Mouse (Mus musculus) lung, postnatal 36 days (tissue): Measurements from ENCODE around the gene Uap1l1.

ENCODE experiments used
- DNase-seq: peaks from one replicate; pipeline ENCODE4 v3.0.0; 2022; ENCODE audit warnings: mixed read lengths

The Uap1l1 gene

DNA sequence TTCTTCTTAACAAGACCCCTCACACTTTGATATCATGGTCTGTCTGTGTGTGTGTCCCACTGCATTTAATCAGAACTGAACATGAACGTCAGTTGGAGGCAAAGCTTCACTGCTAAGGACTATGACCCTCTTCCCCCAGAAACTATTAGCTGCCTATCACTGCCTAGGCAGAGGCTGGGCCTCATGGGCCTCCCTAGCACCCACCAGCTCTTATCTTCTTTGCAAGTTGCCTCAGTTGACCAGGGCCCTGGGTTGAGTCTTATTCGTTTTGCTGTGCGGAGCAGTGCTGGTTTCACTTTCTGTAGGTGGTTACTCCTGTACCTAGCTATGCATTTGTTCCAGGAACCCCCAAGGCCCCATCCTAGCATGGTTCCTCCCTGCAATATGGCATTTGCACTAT lies 4.5 kb upstream of the Uap1l1 start:
- DNase-seq, result no peak

- DNase-seq, result no peak
Observed at GRCm38 (mm10) chr2:25364761-25365090, 756 bp downstream of the Uap1l1 start.

DNA sequence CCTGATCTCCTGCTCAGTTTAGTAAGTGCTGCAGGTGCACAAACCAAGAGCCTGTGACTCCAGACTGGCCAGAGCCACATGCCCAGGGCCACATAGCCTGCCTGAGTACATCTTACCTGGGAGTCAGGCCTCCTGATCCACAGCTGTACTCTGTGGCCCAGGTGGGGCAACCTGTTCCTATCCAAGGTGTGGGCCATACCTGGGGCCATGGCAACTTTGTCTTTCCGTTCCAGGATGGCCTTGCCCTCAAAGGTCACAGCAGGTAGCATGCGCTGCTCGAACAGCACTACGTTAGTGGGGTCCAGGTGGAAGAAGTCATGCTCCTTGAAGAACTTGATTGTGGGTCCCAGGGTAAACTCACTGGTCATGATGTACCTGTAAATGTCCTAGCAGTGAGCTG lies 1.2 kb downstream of the Uap1l1 start:
- DNase-seq, result no peak

DNA sequence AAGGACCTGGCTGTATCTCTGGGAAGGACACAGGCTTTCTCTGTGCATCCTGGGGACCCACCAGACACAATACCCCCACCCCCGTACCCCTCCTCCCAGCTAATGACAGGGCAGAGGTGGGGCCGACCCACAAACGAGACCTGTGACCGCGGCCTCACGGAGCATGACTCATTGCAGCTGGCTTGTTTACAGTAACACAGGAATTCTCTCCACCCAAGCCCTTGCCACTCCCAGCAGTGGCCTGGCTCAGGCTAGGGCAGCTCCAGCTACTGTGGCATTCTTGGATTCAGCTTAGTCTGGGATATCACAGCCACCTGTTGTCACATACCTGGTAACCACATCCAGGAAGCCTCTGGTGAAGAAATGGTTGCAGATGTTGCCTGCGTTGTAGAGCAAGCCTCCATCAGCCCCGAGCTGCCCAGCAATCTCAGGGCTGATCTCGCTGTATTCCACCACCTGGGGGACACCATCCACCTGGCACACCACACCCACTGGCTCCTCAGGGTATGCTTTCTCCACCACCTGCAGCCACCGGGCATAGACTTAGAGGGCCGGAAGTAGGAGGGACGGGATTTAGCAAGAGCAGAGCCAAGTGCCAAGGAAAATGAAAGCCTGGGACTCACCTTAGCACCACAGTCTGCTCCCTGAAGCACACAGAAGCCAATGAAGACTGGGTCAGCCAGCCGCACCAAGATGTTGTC lies 1.9 kb downstream of the Uap1l1 start:
- DNase-seq, result peak; percentile 67

DNA sequence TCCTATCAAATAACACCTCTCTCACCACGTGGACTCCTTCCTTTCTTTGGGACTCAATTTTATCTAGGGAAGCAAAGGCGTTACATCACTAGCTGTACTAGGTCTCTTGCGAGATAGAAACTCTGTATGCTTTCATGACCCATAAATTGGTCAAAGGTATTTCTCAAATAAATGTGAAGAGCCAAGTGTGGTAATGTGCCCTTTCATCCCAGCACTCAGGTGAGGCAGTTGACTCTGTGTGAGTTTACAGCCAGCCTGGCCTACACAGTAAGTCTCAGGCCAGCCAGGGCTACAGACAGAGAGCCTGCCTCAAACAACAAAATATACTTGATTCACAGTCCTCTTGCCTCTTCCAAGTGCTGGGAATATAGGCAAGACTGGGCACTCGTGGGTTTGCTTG lies 5.6 kb downstream of the Uap1l1 start:
- DNase-seq, result no peak

- peak; percentile 88 for DNase-seq
Observed at GRCm38 (mm10) chr2:25356208-25357079, 9.0 kb downstream of the Uap1l1 start, which contains the start of gene Dpp7. Gene Dpp7 (minus strand): TSS chr2:25356359.

GRCm38 (mm10) chr2:25355419-25356066 lies 9.9 kb downstream of the Uap1l1 start:
- no peak for DNase-seq

DNA sequence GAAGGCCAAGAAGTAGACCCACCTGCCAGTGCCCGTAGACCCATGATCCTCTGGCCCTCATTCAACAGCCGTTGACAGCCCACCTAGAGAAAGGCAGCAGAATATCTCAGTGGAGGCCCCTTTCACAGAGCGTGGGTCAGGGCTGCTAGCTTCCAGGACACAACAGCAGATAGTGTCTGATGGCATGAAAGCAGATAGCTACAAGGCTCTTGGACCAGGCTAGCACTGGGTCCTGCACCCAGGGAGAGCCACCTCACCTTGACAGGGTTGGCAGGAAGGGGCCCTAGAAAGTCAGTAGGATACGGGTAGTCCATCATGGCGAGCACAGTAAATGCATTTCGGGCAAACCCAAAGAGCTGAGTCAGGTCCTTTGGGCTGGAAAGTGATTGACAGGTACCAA lies 11.3 kb downstream of the Uap1l1 start:
- no peak for DNase-seq

- DNase-seq, result no peak
Observed at GRCm38 (mm10) chr2:25350701-25351100, 14.8 kb downstream of the Uap1l1 start.

GRCm38 (mm10) chr2:25349499-25349898 lies 16.0 kb downstream of the Uap1l1 start:
- no peak for DNase-seq

- peak; percentile 41 for DNase-seq
Observed at GRCm38 (mm10) chr2:25348162-25348561, 17.3 kb downstream of the Uap1l1 start.

DNA sequence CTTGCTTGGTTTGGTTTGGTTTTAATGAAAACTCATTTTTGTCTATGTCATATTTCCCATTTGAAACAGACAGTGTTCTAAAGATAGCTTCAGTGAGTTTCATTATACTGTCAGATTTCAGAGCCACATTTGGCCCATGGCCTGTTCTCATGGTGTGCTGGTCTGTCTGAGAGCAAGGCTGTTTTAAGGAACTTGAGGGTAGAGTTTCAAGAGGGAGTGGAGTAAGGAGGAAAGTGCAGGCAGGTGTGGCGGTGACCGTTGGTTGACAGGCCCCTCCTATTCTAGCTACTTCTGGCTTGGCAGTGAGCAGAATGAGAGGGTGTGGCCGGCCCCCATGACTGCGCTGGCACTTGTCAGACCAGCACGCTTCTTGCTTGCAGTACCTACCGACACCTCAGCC lies 27.2 kb downstream of the Uap1l1 start:
- peak; percentile 35 for DNase-seq

GRCm38 (mm10) chr2:25333569-25333968 lies 31.9 kb downstream of the Uap1l1 start:
- DNase-seq, result no peak

DNA sequence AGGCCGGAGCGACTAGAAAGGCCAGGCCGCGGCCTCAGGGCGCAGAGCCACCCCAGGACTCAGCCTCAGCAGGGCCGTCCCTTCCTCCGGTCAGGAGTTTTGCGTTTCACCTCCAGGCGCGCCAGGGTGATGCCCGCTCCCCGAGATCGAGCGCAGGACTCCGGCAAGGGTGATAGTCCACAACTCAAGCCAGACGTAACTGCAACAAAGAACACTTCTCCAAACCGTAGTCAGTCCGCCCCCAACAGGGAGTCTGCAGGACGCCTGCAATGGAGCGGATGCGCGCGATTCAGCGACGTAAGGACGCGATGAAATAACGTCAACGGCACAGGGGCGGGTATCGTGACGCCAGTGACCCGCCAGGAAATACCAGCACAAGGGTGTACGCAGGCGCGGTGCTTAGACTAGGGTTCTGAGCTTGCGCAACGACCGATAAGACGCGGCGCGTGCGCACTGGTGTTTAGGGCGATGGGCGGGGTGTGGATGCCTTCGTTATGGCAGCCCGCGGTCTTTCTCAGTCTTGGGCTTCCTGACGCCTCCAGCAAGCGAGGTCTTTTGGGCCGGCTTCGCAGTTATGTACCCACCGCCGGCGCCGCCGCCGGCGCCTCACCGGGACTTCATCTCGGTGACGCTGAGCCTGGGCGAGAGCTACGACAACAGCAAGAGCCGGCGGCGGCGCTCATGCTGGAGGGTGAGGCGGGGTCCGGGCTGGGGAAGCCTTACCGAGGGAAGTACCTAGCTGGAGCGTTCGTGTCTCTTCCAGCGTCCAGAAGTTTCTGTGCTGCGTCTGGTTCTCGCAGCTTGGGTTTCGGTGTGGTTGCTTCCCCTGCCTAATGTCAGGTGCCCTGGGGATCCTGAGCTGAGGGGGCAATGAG lies 33.0 kb downstream of the Uap1l1 start, which contains the start of gene Man1b1:
Gene Man1b1 (plus strand): TSS at position 53 of the 875 bp plus-strand sequence.
- DNase-seq, result peak; percentile 100

GRCm38 (mm10) chr2:25331470-25331869 lies 34.0 kb downstream of the Uap1l1 start:
- DNase-seq, result no peak

GRCm38 (mm10) chr2:25328440-25328839 lies 37.0 kb downstream of the Uap1l1 start:
- peak; percentile 59 for DNase-seq

GRCm38 (mm10) chr2:25326036-25326435 lies 39.4 kb downstream of the Uap1l1 start:
- no peak for DNase-seq

GRCm38 (mm10) chr2:25320084-25320483 lies 45.4 kb downstream of the Uap1l1 start:
- no peak for DNase-seq

DNA sequence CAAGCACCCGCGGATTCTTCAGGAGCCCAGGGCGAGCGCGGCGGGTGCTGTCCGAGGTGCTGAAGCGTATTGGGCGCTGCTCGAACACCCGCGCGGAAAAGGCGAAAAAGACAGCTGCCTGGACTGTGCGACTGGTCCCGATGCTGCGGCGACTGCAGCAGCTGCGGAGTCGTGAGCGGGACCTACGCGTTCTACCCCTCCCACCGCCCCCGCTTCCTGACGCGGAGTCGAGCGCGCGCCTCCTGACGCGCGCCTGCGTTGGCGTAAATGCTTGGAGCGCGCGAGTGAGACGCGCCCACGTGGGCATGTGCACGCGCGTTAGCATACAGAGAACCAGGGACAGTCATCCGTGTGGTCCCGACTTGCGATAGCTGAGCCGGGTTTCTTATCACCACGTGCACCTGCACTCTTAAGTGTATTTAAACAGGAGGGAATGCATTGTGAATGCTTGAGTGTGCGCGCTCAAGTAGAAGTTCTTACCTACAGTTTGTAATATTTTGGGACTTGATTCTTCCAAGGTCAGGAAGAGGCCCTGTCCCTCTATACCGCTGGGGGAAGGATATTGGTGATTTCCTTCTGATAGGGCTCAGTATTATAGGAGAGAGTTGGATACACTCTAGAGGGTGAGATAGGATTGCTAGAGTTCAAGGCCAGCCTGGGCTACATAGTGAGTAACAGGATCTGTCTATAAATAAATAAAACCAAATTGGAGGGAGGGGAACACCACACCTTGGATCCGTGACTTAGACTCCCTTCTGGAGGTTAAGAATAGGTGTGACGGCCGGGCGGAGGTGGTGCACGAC lies 46.3 kb downstream of the Uap1l1 start, which contains the start of gene Grin1:
Gene Grin1 (minus strand): TSS at position 217 of the 803 bp plus-strand sequence.
- DNase-seq, result peak; percentile 55

DNA sequence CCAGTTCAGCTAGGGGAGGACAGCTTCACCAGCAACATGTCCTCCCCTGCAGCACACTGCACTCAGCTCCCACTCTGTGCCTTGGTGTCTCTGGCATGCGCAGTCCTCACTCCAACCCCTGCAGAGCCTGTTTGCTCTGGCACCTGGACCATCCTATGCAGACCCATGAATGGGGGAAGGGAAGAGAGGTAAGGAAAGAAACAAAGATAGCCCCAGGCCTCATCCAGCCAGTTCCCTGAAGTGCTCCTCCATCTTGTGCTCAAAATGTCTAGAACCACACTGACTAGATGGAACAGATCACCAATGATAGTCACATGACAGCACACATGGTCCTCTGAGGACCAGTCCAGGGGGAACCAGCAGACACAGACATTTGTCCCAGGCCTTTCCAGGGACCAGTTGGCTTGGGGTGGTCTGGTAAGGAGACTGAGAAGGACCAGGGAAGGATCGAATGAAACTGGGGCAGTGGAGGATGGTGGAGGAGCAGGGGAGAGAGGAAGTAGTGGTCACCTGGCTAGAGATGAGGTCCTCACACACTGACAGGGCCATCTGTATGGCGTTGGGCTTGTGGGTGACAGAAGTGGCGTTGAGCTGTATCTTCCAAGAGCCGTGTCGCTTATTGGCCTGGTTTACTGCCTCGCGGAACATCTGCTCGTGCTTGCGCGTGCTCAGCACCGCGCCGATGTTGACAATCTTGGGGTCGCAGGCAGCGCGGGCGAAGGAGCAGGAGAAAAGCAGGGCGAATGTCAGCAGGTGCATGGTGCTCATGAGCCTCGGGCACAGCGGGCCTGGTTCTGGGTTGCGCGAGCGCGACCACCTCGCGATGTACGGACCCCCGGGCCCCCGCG lies 47.1 kb downstream of the Uap1l1 start:
- DNase-seq, result no peak

DNA sequence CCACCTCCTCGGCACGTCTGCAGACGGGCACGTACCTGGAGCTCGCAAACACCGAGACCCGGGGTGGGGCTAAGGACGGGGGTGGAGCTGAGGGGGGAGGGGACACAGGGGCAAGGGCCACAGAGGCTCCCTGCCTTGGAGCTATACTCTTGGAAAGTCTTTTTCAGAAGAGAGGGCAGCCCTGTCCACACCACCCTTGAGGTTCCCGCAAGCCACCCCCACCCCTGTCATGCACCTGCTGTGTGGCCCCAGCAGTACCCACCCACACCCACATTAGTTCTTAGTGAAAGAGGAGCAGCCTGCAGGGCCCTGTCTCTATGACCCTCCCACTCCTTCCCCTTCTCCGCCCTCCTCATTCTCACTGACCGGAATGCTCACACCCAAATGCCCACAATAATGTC lies 54.0 kb downstream of the Uap1l1 start:
- no peak for DNase-seq
